Mouse (Mus musculus) embryonic facial prominence, embryonic 12.5 days (tissue): ENCODE results near the gene Kcnd2. TPM values are rescaled to one million over a fixed set of nuclear protein-coding genes. Genes with fewer than 3 reads are reported as not detected.
"Not testable (repeated sequence)": the region's sequence is repeated elsewhere in the genome, so short reads cannot be mapped to it uniquely, and the experiment has no call there.

Experiments
- ATAC-seq: fragments of 200-750 bp; cut with Nextera tagmentation; 2 replicates; pipeline ENCODE4 v1.8.0; 2017; ENCODE audit not compliant: insufficient number of reproducible peaks, insufficient read depth, low FRiP score, low TSS enrichment
- H3K27ac ChIP-seq: fragments of 300-500 bp; sonication (generic); 2 replicates; pipeline ENCODE4 v1.5.1; 2016; ENCODE audit warnings: mild to moderate bottlenecking
- H3K27me3 ChIP-seq: fragments of 300-500 bp; sonication (generic); 2 replicates; pipeline ENCODE4 v1.6.1; 2016; ENCODE audit warnings: mild to moderate bottlenecking, moderate library complexity
- H3K36me3 ChIP-seq: fragments of 300-500 bp; sonication (generic); 2 replicates; pipeline ENCODE4 v1.6.1; 2016; ENCODE audit warnings: mild to moderate bottlenecking
- H3K4me1 ChIP-seq: fragments of 300-500 bp; sonication (generic); 2 replicates; pipeline ENCODE4 v1.6.1; 2016
- H3K4me2 ChIP-seq: fragments of 300-500 bp; sonication (generic); replicated peaks from 2 replicates; pipeline ENCODE4 v1.6.1; 2016; ENCODE audit warnings: mild to moderate bottlenecking, moderate library complexity
- H3K4me3 ChIP-seq: fragments of 300-500 bp; sonication (generic); 2 replicates; pipeline ENCODE4 v1.5.1; 2016; ENCODE audit warnings: mild to moderate bottlenecking
- H3K9ac ChIP-seq: fragments of 300-500 bp; sonication (generic); 2 replicates; pipeline ENCODE4 v1.6.1; 2016; ENCODE audit warnings: mild to moderate bottlenecking, moderate library complexity
- H3K9me3 ChIP-seq: fragments of 300-500 bp; sonication (generic); 2 replicates; pipeline ENCODE4 v1.6.1; 2016; ENCODE audit warnings: mild to moderate bottlenecking, moderate library complexity
- WGBS: fragments of 180-500 bp; shearing (Covaris S2); methylation state at CpG from one replicate; pipeline ENCODE4 v1.1.7; 2016; 5-methylcytosine and 5-hydroxymethylcytosine counted together
- polyA plus RNA-seq: library from polyadenylated mRNA; unstranded; fragments of >200 nt; fragmentation: Nextera tagmentation; extraction: Ambion mirVana; gene quantifications from 2 replicates; pipeline ENCODE4 v1.2.1, GENCODE M21; 2016

The Kcnd2 gene
- polyA plus RNA-seq, 1 experiment from 2014 or later, result 1.3 TPM

DNA sequence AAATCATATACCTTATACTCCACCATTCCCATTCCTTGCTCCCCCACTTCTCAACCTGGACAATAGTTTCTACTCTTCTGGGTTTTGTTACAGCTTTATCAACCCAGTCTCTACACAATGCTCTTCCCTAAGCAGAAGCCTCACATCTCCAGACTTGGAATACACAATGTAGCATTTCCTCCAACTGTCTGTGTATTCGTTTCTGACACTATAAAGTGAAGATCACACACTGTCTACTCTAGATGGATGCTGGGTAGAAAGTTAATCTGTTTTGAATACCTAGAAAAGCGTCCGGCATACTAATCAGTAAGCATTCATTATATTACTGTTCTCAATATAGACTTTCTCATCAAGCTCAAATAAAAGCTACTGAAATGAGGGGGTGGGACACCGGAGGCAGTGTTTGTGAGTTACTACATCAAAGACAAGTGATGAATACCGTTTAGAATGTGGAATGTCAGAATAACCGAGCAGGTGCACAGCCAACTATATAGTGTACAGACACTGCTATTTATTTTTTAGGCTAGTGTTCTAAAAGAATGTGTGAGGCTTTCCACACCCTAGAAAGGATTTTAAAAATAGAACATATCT is 62.1 kb downstream of the Kcnd2 start:
- ATAC-seq, result 0 out of 2 replicates have a peak, but pooled peaks have one; percentile 35

DNA sequence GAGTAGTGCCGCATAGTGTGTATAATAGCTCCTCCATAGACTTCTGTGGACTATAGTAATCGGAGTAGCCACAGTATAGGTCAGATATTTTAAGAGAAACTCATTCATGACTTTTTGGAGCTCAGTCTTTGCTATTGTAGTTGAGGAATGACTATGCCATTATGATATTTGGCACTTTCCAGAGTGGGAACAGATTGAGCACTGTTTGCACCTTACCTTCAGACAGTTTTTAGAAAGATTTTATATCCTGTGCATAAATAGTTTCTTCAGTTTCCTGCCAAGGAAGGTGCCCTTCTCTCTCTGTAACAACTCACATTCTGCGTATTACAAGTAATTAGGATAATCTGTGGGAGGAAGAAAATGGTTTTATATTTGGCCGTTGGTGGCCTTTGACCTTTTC is 89.6 kb downstream of the Kcnd2 start:
- Histone ChIP-seq H3K36me3 (no peaks in the 10 kb centered on the region), H3K27ac (no peak overlapping the region), H3K9me3 (no peaks in the 10 kb centered on the region), H3K9ac (no peak overlapping the region), H3K27me3 (no peaks in the 10 kb centered on the region), H3K4me1 (no peaks in the 10 kb centered on the region), H3K4me3 (no peak overlapping the region), H3K4me2 (no peak overlapping the region)
- WGBS, result 89% methylated on average over 4 of the region's 4 CpGs
- no peak for ATAC-seq

More for the DNA sequence above, 62.1 kb downstream of the Kcnd2 start:
- Histone ChIP-seq H3K9me3 (no peaks in the 10 kb centered on the region), H3K36me3 (no peaks in the 10 kb centered on the region), H3K4me3 (no peak overlapping the region), H3K4me2 (no peak overlapping the region), H3K27me3 (no peaks in the 10 kb centered on the region), H3K4me1 (no peaks in the 10 kb centered on the region), H3K27ac (no peak overlapping the region), H3K9ac (no peak overlapping the region)
- WGBS, result 76% methylated on average over 6 of the region's 6 CpGs

DNA sequence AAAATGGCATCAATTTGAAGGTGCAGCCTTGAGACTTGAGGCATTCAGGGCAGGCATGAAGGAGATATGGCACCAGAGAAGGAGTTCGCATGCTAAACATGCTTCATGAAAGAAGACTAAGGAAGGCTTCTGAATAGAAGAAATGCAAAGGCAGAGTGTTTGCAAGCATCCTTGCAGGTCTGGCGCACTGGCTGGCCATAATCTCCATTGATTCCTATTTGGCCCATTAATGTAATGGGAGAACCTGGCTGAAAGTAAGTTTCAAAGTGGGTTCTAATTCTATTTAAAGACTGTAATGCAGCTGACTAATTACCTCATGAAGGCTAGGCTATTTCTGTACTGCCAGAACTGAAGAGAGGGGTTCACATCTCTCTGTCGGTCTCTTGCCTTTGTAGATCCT is 94.9 kb downstream of the Kcnd2 start:
- no peak overlapping the region for H3K4me3 ChIP-seq
- WGBS, result 80% methylated on average over 3 of the region's 3 CpGs
- no peak for ATAC-seq
- no peaks in the 10 kb centered on the region for H3K27me3 ChIP-seq
- H3K4me1 ChIP-seq, result no peaks in the 10 kb centered on the region
- no peak overlapping the region for H3K9ac ChIP-seq
- no peaks in the 10 kb centered on the region for H3K36me3 ChIP-seq
- H3K9me3 ChIP-seq, result no peaks in the 10 kb centered on the region
- no peak overlapping the region for H3K27ac ChIP-seq
- H3K4me2 ChIP-seq, result no peak overlapping the region

DNA sequence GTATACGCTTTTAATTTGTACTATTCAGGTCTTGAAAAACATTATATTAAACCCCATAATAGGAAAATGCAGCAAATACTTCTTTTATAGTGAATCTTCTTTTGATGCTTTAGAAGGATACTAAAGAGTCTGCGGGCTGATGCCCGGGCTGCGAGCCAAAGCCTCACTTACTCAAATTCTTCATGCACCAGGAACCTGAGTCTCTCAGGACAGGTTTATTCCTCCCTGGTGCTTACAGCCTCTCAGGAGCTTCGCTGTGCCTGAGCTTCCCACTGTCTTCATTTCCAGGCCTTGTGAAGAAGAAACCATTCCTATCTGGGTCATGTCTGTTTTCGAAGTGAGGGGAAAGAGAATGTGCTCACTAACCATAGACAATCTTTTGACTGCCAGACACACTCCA is 106.1 kb downstream of the Kcnd2 start:
- Histone ChIP-seq H3K4me1 (no peaks in the 10 kb centered on the region), H3K4me2 (no peak overlapping the region), H3K27ac (no peak overlapping the region), H3K4me3 (no peak overlapping the region), H3K36me3 (no peaks in the 10 kb centered on the region), H3K9me3 (no peaks in the 10 kb centered on the region), H3K27me3 (no peaks in the 10 kb centered on the region), H3K9ac (no peak overlapping the region)
- 89% methylated on average over 6 of the region's 6 CpGs for WGBS
- ATAC-seq, result no peak

DNA sequence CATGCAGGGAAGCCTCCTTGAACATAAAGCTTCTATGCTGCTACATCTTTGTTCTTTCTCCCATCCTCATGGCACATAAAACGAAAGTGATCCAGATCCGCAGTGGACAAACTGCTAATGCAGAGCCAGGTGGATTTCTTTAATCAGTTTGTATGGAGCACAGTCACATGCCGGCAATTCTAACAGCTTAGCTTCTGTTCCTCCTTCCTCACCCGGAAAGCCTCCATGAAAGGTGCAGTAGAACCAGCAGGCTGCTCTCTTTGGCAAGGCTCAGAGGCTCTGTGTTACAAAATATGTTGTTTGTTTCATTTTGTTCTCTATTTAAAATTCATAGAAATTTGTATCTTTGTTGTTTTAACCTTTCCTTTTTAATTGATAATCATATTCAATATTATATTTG is 106.9 kb downstream of the Kcnd2 start:
- H3K36me3 ChIP-seq, result no peaks in the 10 kb centered on the region
- H3K9ac ChIP-seq, result no peak overlapping the region
- no peak overlapping the region for H3K4me2 ChIP-seq
- ATAC-seq, result no peak
- H3K9me3 ChIP-seq, result no peaks in the 10 kb centered on the region
- WGBS, result 83% methylated on average over 4 of the region's 4 CpGs
- H3K4me1 ChIP-seq, result peaks cover under 1% of the 10 kb centered on the region; the same call in 1 of the 2 replicates
- H3K4me3 ChIP-seq, result no peak overlapping the region
- no peaks in the 10 kb centered on the region for H3K27me3 ChIP-seq
- H3K27ac ChIP-seq, result no peak overlapping the region

DNA sequence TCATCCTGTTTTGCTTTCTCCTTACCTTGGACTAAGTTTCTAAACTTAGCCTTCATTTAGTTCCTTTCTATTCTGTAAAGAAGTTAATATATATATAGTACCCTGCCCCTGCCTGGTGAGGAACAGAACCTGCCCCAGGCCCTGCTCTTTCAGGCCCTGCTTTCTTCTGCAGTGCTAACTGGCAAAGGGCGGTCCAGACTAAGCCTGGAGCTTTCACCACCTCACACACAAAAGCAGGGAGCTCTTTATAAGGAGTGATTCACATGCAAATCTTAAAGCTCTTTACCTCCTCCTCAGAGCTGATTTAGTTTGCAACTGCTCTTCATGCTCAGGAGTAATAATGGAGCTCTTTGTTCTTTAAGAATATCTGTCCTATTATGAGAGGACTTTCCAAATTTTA is 109.9 kb downstream of the Kcnd2 start:
- Histone ChIP-seq H3K9ac (no peak overlapping the region), H3K9me3 (no peaks in the 10 kb centered on the region), H3K36me3 (no peaks in the 10 kb centered on the region), H3K27ac (no peak overlapping the region), H3K27me3 (no peaks in the 10 kb centered on the region), H3K4me2 (no peak overlapping the region), H3K4me1 (peaks cover 4% of the 10 kb centered on the region; the same call in 1 of the 2 replicates), H3K4me3 (no peak overlapping the region)
- no peak for ATAC-seq
- 21% methylated on average over 1 of the region's 1 CpGs for WGBS

DNA sequence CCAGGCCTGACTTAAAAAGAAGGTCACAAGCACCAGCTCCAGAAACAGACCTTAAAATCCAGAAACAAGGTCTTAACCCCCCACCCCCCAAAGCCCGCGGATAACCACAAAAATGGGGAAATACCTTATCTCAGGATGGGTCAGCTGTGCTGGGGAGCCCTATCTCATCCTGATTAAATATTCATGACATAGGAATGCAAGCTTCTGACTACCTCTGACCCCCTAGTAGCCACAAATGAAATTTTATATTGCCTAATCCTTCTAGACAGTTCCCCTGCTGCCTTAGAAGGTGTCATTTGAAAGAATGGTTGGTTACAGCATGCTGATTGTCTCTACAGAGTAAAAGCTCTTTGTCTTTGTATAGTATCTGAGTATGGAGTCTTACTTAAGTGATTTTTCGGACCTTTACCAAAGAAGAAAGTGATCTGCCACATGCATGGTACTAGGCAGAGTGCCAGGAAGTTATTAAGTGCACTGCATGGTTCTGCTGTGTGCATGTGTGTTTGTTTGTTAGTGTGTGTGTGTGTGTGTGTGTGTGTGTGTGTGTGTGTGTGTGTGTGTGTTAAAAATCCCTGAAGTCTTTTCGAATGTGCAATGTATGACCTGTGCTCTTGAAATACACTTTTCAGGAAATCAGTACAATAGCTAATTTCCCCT is 111.9 kb downstream of the Kcnd2 start:
- no peak overlapping the region for H3K4me3 ChIP-seq
- no peak overlapping the region for H3K9ac ChIP-seq
- no peaks in the 10 kb centered on the region for H3K36me3 ChIP-seq
- H3K9me3 ChIP-seq, result no peaks in the 10 kb centered on the region
- WGBS, result 48% methylated on average over 4 of the region's 4 CpGs
- ATAC-seq, result no peak
- H3K4me2 ChIP-seq, result no peak overlapping the region
- peaks cover 4% of the 10 kb centered on the region; the same call in 1 of the 2 replicates for H3K4me1 ChIP-seq
- H3K27me3 ChIP-seq, result no peaks in the 10 kb centered on the region
- H3K27ac ChIP-seq, result no peak overlapping the region

DNA sequence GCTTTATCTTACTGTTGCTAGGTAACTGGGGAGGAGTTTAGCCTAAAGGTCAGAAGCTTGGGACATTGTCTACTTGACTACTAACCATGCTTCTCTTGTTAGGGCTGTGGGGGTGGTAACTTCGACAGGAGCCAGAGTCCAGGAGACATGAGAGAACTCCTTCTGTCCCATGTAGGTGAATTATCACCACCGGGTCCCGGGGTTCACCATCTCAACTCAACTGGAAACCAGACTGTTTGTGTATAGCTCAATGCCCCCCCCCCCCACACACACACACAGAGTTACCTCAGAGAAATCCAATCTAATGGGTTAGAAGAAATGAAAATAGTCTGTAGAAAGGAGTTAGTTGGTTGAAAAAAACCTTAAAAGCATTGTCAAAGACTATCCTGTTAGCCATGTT is 170.0 kb downstream of the Kcnd2 start:
- not testable (repeated sequence) for ATAC-seq, H3K27ac ChIP-seq, H3K36me3 ChIP-seq, H3K27me3 ChIP-seq, H3K4me3 ChIP-seq, H3K4me2 ChIP-seq, H3K9ac ChIP-seq, H3K4me1 ChIP-seq, H3K9me3 ChIP-seq
- WGBS, result 74% methylated on average over 3 of the region's 3 CpGs

DNA sequence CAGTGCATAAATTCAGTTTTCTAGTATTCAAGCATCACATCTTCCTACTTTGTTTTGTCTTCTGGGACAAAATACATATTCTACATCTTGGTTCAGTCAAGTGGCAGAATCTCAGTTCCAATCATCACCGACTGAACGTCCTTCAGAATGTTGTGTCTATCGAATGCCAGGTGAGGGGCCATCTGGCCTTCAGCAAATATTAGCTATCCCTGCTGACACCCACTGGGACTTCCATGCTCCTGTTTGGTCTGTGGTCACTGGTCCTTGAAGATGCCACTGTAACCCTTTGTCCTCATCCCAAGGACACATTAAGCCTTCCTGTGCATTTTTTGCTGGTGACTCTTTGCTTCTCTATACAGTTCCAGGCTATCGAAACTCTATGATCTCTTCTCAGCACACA is 176.5 kb downstream of the Kcnd2 start:
- Histone ChIP-seq H3K36me3 (no peaks in the 10 kb centered on the region), H3K4me2 (no peak overlapping the region), H3K27ac (no peak overlapping the region), H3K9me3 (no peaks in the 10 kb centered on the region), H3K9ac (no peak overlapping the region), H3K27me3 (no peaks in the 10 kb centered on the region), H3K4me1 (no peaks in the 10 kb centered on the region), H3K4me3 (no peak overlapping the region)
- ATAC-seq, result no peak
- 89% methylated on average over 4 of the region's 4 CpGs for WGBS

DNA sequence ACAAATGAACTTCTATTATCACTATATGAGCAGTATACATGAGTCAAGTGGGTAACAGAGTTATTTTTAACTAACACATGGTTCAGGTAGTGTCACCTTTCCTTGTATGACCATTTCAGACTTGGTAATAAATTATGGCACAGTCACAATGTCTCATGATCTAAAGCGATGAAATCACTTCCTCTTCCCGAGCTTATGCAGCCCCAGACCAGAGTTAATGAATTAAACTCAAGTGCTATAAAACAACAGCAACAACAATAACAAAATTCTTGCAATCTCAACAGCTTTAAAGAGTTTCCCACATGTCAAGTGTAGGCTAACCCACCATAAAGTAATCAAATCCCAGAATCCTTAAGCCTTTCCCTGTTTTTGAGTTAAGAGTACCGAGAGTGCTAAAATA is 198.4 kb downstream of the Kcnd2 start:
- Histone ChIP-seq H3K4me1 (no peaks in the 10 kb centered on the region), H3K27ac (no peak overlapping the region), H3K27me3 (no peaks in the 10 kb centered on the region), H3K9me3 (no peaks in the 10 kb centered on the region), H3K36me3 (no peaks in the 10 kb centered on the region), H3K9ac (no peak overlapping the region), H3K4me3 (no peak overlapping the region), H3K4me2 (no peak overlapping the region)
- WGBS, result 88% methylated on average over 3 of the region's 3 CpGs
- no peak for ATAC-seq

DNA sequence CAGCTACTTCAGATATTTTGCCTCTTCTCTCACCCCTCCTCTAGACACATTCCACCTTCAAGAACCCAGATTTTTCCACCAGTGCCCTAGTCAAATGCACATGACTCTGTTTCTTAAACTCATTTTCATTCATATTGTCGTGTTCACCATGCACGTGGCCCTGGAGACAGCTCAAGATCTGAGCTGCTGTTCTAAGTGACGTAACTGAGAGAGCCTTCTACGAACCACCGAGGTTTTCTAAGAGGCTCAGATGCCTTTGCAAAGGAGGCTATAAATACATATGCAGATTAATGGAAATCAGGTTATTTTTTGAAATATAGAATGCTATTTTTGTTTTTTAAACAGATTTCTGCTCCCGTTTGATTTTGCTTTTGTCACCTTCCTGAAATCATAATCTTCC is 202.9 kb downstream of the Kcnd2 start:
- ATAC-seq, result no peak
- Histone ChIP-seq H3K4me2 (no peak overlapping the region), H3K9ac (no peak overlapping the region), H3K9me3 (no peaks in the 10 kb centered on the region), H3K4me3 (no peak overlapping the region), H3K27ac (no peak overlapping the region), H3K36me3 (no peaks in the 10 kb centered on the region), H3K27me3 (no peaks in the 10 kb centered on the region), H3K4me1 (no peaks in the 10 kb centered on the region)
- WGBS, result 83% methylated on average over 6 of the region's 6 CpGs

DNA sequence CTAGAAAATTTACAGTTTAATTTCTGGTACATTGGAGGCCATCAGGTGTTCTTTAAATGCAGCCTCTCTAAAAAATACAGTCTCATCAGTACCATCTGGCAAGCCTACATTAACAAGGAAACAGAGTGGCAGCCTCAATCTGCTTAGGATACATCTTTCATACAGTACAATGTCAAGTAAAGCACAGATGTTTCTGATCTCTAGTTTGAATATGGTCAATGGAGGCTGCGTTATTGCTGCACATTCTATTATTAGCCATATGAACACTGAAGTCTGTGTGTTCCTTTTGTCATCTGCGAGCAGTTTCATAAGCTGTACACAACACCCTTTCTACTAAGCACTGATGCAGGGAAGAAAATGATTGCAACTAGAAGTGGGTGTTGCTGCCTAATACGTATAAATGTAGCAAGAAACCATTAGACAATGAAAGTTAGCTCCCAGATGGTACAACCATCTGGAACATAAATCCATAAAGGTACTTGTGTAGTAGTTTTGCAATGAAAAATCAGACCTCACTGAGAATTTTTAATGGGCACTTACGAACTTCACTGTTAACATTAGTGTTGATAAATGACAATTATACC is 209.0 kb downstream of the Kcnd2 start:
- Histone ChIP-seq H3K4me3 (no peak overlapping the region), H3K4me2 (no peak overlapping the region), H3K27ac (no peak overlapping the region), H3K9me3 (no peaks in the 10 kb centered on the region), H3K9ac (no peak overlapping the region), H3K36me3 (no peaks in the 10 kb centered on the region), H3K4me1 (no peaks in the 10 kb centered on the region), H3K27me3 (no peaks in the 10 kb centered on the region)
- 79% methylated on average over 4 of the region's 4 CpGs for WGBS
- no peak for ATAC-seq
